Mouse (Mus musculus) forelimb bud, embryonic 11.5 days (tissue): ENCODE data around the gene Gm45717.
A peak's percentile ranks its signal among the peaks of the same experiment; 100 is the strongest.

ENCODE experiments used
- DNase-seq: peaks from one replicate; pipeline ENCODE4 v3.0.0-alpha.2; 2012; ENCODE audit warnings: low read depth, low spot score

The Gm45717 gene

DNA sequence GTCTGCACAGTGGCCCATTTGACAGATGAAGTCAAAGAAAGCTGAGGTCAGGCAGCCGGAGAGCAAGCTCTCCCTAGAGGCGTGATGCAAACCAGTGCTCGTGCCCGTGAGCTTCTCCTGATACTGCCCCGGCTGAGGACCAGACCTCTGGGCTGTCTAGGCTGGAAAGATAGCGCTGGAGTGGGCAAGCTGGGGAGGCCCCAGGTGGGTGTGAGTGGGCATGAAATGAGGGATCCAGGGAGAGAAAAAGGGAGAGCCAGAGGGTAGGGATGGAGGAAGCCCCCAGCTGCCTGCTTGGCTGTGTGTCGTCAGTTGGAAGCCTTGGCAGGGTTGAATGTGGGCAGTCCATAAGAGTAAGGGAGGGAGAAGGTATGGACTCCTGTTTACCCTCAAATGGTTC, 11.5 kb downstream of the Gm45717 start:
- DNase-seq: no peak

DNA sequence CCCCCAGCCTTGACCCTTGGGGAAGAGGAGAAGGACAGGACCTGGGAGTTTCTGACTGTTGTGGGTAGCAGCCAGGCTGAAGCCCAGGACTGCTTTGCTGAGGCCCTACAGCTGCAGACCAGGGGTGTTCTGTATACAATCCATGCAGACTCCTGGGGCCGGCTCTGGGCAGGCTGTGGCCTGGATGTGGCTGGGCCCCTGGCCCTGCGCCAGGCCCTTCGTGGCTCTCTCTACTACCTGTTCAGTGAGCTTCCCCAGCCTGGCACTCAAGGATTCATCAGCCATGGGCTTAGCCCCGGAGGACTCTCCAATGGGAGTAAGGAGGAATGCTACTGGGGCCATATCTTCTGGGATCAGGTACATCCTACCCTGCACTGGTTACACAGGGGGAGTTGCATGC, 12.4 kb downstream of the Gm45717 start:
- no peak for DNase-seq

DNA sequence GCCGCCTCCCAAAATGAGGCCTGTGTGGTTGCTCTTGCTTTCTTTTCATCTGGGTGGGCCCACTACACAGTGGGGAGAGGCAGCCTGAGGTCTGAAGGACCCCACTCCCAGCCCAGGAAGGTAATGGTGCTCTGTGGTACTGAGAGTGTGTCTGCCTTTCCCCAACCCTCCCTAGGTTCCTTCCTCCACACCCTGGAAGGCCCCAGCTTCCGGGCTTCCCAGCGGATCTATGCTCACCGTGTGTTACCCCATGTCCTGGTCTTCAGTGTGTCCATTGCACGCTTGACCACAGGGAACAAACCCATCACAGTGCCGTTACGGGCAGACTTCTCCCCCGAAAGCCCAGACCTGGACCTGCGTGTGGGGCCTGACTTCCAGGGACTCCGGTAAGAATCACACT, 12.9 kb downstream of the Gm45717 start:
- no peak for DNase-seq

DNA sequence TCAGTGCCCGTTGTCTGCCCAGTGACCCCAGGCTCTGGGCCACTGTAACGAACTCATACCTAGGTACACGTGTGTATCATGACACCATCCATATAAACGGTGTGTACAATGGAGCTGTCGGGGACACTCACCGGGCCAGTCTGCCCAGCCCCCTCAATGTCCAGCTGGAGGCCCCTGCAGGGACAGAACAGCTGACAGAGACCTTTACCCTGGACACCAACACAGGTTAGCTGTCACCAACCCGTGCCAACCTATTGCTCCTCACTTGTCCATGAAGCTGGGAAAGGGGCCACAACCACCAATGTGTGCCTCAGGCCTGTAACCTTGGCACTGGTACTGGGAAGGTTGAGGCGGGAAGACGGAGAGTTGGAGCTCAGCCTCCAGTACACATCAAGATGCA, 13.4 kb downstream of the Gm45717 start:
- DNase-seq: no peak

DNA sequence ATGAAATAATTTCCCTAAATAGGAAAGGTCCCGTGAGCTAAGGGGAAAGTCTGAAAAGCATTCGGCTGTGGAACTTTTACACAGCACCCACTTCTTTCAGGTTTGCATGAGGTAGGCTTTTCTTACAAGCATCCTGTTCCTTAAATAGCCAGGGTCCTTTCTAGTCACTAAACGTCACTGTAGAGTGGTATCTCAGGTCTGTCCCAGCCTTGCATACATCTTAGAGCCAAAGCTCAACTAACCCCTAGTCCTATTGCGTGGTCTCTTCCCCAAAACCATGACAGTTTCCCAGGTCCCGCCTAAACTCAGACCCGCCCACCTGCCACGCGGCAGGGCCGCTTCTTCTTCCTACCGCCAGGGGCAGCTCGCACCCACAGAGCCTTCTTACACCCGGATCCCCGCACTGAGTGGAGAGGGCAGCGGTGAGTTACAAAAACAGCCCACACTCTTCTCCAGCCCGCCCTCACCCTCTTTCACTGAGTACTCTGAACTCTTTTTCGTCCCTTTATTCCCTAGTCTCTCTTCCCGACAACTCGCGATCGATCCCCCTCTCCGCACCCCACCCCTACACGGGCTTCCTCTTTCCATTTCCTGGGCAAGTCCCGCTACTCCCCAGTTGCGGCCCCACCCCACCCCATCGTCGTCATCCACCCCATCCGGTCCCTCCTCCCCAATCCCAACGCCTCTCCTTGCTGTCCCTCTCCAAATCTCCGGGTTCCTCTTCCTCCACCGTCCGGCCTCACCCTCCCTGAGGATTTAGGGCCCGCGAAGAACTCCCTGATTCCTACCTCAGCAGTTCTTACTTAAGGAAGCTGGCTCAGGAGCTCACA, 14.3 kb downstream of the Gm45717 start, which contains the start of gene Pgghg:
Pgghg (plus strand) TSS at position 170 of the 830 bp plus-strand sequence.
- peak; percentile 87 for DNase-seq

DNA sequence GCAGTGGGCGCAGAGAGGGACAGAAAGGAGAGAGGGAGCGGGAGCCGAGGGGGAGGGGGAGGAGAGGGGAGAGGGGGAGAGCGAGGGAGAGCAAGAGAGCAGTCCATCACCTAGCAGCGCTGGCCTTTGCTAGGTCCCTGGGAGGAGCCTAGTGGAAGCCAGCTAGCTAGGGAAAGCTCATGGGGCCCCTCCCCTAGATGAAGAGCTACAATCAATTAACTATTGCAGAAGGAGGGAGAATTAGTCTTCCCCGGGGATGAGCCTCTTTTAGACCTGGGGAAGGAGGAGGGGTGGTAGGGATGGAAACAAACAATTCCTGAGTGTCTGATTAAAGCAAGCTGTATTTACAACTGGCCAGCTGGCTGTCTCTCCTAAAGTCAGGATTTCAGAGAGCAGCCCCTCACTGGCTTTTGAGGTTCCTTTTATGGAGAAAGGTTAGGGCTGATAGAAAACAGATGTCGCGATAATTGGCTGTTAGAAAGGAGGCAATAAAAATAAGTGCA, 16.0 kb downstream of the Gm45717 start:
- DNase-seq: peak; percentile 91

DNA sequence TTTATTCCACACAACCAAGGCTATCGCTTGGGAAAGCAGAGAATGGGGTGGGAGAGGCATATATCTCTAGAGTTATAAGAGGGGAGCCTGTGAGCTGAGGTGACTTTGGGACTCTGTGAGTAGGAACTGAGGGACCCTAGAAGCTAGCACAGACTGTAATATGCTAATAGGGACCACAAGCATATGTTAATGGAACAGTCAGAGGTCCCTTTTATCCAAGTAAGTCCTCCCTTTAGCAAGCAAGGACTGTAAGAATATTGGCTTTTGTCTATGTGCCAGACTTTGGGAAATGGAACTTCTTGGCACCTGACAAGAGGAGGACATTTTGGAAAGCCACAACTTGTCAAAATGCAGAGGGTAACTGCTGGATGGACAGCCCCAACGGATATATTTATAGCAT, 16.8 kb downstream of the Gm45717 start:
- DNase-seq: no peak

DNA sequence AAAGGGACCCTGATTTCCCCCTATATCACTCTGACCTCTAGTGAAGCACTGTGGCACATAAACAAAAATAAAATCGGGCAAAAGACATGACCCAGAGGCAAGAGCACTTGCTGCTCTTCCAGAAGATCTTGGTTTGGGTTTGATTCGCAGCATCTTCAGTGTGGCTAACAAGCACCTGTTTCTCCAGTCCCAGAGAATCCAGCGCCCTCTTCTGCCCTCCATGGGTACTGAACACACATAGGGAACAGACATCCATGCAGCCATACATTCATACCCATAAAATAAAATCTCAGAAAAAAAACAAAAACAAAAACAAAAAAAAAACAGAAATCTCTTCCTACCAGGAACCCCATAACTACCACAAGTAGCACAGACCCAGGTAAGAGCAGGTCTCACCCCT, 17.3 kb downstream of the Gm45717 start:
- DNase-seq: no peak

DNA sequence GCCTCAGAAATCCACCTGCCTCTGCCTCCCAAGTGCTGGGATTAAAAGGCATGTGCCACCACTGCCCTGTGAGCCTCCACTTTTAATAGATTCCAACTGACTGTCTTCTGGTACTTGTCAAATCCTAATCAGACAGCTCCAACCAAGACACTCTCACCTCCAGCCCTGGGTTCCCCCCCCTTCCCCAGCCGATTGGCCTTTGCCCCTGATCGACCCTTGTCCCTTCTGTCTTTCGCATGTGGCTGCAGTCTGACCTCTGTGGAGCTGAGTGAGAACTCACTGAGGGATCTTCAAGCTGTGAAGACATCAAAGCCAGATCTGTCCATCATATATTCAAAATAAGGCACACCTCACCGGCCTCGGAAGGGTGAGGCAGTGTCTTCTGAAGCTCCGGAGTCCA, 28.6 kb downstream of the Gm45717 start:
- DNase-seq: no peak

DNA sequence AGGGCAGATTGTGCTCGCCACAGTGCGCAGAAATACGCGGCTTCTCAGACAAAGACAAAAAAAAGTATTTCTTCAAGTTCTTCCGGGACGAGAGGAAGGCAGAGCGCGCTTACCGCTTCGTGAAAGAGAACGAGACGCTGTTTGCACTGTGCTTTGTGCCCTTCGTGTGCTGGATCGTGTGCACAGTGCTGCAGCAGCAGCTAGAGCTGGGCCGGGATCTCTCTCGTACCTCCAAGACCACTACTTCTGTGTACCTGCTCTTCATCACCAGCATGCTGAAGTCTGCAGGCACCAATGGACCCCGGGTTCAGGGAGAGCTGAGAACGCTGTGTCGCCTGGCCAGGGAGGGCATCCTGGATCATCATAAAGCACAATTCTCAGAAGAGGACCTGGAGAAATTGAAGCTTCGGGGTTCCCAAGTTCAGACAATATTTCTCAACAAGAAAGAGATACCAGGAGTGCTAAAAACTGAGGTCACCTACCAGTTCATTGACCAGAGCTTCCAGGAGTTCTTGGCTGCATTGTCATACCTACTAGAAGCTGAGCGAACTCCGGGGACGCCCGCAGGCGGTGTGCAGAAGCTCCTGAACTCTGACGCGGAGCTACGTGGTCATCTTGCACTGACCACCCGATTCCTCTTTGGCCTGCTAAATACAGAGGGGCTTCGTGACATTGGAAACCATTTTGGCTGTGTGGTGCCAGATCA, 32.5 kb downstream of the Gm45717 start:
- DNase-seq: peak; percentile 10

DNA sequence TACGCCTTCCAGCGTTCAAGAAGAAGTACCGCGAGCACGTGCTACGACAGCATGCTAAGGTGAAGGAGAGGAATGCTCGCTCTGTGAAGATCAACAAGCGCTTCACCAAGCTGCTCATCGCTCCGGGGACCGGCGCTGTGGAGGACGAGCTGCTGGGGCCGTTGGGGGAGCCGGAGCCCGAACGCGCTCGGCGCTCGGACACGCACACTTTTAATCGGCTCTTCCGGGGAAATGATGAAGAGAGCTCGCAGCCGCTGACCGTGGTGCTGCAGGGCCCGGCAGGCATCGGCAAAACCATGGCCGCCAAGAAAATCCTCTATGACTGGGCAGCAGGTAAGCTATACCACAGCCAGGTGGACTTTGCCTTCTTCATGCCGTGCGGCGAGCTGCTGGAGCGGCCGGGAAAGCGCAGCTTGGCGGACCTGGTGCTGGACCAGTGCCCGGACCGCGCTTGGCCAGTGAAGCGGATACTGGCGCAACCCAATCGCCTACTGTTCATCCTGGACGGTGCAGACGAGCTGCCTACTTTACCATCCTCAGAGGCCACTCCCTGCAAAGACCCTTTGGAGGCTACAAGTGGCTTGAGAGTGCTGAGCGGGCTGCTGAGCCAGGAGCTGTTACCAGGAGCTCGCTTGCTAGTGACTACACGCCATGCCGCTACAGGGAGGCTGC, 33.2 kb downstream of the Gm45717 start:
- DNase-seq: peak; percentile 26

DNA sequence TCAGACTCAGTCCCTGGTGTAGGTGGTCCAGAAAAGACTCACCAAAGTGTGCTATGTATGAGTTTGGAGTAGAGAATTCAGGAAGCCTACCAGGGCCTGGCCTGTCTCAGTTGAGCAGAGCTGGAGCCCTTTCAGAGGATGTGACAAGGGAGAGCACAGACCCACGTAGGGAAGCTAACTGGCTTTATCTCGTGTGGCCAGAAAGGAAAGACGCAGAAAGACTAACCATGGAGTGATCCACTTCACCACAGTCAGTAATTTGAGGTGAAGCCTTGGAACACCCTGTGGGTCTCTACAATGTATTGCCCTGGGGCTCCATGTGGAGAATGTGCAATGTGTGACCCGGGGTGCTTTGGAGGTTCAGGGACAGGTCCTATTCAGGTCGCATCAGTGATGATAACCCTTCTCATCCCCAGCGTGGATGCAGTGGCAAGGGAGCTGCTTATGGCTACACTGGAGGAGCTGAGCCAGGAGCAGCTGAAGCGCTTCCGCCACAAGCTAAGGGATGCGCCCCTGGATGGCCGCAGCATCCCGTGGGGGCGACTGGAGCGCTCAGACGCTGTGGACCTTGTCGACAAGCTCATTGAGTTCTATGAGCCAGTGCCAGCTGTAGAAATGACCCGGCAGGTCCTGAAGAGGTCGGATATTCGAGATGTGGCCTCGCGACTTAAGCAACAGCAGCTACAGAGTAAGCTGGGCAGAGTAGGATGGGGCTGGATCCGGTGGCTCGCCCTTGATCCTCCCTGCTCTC, 34.3 kb downstream of the Gm45717 start:
- no peak for DNase-seq

DNA sequence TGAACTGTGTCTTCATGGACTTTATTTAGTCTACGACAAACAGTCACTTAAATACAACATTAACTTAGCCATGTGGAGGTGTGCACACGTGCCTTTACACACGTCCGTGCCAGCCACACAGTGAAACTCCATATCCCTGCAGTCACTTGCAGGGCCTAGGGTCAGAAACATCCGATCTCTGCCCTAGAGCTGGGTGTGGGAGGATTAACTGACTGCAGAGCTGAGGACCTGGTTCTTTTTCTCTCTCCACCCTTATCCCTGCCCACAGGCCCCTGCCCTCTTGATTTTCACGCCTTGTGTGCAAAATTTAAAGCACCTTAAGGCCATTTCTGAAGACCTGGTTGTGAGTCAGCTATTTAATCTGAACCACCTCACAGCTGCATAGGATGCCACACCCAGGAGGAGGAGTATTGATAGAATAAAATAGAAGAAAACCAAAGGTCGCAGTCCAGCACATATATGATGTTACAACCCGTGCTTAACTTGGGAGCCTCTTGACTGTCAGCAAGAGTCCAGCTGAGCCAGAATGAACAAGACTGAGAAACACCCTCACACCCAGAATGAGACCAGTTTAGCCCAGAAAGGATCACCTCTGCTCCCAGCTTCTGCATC, 35.2 kb downstream of the Gm45717 start, which contains the start of gene Nlrp6:
Nlrp6 (plus strand) TSS at position 485 of the 612 bp plus-strand sequence.
- DNase-seq: no peak

DNA sequence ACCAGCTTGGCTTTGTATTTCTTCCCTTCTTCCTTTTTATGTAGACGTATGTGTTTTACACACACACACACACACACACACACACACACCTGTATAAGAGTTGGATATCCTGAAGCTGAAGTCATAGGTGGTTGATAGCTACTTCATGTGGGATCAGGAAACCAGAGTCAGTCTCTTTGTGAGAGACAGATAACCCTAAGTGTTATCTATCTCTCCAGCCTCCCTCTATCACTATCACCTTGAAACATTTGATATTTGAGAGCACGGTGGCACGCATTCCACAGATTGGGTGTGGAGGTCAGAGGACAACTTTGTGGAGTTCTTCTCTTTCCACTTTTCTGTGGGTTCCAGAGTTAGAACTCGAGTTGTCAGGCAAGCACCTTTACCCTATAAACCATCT, 35.8 kb downstream of the Gm45717 start:
- DNase-seq: no peak

DNA sequence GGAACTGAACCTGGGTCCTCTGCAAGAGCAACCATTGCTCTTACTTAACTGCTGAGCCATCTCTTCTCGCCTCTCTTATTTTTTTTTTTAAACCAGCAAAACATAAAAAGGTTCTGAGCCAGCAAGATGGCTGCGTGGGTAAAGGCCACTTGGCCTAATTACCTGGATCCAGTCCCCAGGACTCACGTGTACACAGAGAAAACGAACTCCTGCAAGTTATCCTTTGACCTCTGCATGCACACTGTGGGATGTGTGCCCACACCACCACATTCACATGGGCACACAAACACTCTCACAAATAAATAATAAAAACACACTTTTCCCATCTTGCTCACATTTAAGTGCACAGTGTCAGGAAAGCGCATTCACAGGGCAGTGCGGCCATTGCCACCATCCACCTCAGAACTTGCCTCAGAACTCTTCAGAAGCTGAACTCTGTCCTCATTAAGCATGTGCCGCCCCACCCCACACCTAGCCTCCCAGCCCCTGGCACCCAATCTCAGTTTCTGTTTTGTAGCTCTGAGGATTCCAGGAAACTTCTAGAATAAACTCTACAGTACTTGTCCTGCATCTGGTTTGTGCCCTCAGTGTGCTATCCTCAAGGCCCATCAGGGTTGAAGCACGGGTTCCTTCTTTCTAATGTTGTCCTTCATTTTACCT, 41.6 kb downstream of the Gm45717 start:
- DNase-seq: no peak

DNA sequence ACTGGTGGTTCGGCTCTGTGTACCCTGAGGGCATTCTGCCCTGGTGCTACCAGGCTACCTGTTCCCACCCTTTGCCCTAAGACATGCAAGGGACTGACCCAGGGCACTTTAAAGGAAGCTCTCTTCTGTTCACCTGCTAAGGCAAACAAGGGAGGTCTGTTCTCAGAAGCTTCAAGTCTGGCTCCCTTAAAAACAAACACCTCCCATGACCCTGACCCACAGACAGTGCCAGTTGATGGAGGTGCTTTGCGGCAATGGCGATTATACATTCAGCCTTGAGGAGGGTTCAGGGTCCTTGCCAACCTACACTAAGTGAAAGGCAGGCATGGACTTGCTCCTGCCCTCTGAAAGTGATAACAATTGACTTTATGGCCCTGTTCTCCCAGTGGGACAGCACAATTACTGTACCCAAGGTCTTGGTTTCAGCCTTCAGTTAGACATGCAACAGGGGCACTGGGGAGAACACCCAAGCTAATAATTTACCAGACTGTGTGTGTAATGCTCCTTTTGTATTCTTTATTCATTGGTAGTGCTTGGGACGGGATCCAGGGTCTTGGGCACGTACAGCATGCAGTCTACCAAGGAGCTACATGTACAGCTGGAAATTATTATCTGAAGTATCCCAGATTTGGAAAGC, 42.8 kb downstream of the Gm45717 start:
- no peak for DNase-seq

DNA sequence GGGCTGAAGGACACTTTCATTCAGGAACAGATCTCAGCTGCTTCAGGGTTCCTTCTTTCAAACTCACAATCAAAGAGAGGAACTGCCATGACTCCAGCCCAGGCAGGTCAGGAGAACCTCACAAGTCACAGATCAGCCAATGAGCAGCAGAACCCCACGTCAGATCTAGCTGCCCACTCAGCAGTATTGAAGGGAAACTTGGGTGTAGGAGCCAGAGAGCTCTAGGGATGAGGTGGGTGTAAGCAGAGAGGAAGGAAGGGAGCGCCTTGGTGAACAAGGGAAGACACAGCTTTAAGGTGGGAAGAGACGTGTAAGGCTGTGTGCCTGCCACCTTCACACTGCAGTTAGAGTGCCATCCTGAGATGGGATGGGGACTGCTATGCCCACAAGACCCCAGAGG, 43.4 kb downstream of the Gm45717 start:
- no peak for DNase-seq

DNA sequence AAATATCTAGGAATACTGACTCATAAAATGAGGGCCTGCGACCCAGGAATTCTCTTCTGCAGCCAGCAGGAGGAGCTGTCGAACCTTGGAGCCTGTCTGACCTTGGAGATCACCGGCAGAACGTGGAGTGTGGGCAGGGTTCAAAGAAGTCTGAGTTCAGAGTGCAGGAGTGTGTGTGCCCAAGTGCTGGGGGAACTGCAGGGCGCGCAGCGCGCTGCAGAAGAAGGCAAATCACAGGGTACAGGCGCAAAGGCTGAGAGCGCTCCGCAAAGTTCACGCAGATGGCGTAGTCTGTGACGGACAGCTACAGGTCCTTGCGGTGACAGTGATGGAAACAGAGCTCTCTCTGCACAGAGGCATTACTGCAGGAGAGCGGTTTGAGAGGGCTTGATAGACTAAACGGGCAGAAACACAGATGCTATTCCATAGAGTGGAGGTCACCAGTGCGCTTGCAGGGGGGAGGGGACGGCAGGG, 47.1 kb downstream of the Gm45717 start:
- DNase-seq: peak; percentile 90

DNA sequence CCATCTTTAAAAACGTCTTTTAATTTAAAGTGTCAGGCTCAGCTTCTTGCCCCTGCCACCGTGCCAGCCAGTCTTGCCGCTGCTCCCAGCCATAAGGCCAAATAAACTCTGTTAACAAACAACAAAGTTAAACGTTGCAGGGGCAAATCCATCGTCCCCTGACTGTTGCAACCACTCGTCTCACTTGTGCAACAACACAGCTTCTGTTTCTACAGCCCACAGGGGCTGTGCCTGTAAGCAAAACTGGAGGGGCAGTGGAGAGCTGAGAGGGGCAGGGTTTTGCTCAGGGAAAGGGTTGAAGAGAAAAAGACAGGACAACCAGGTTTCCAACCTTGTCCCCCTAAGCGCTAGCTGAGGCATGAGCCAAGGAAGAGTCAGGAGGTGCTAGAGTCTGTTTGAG, 47.6 kb downstream of the Gm45717 start:
- DNase-seq: no peak

DNA sequence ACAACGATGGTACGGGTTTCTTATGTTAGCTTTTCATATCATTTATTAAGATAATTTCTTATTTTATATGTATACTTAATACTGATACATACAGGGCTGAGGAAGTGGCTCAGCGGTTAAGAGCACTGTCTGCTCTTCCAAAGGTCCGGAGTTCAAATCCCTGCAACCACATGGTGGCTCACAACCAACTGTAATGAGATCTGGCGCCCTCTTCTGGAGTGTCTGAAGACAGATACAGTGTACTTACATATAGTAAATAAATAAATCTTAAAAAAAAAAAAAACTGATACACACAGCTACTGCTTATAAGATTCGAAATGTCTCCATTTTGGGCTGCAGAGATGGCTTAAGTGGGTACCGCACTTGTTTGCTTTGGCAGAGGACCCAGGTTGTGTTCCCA, 48.0 kb downstream of the Gm45717 start:
- no peak for DNase-seq
